ENCODE assay signal across 16 mouse cellular contexts in genomic region chr7:142645045-142645444, GRCm38 (mm10). TPM values are rescaled to one million over a fixed set of nuclear protein-coding genes. Genes with fewer than 3 reads are reported as not detected.
DNase-seq lines count a peak whose midpoint lies in the region; ATAC-seq and TF ChIP-seq lines count a peak whose summit lies in the region.
"Had no signal": no experiment of that assay in that cellular context is flagged by ENCODE, and none has a peak within 500 bp of the region (broad histone marks: within the 10 kb centered on the region; RNA-seq: fewer than 3 reads in every experiment).

No protein-coding gene starts in this region.

- peaks cover 4% of the 10 kb centered on the region; the same call in 1 of the 2 replicates for H3K9me3 ChIP-seq in heart, embryonic 16.5 days (replicated peaks; ENCODE audit: control insufficient read depth, low read length)
- no peaks in the 10 kb centered on the region for H3K9me3 ChIP-seq in embryonic facial prominence, embryonic 11.5 days (replicated peaks; ENCODE audit: control insufficient read depth, low read length)
- H3K9me3 ChIP-seq in limb, embryonic 14.5 days (ENCODE audit: control insufficient read depth, low read length) = no peaks in the 10 kb centered on the region
- no peaks in the 10 kb centered on the region for H3K9me3 ChIP-seq in midbrain, embryonic 15.5 days
- H3K9me3 ChIP-seq: midbrain, embryonic 12.5 days had no signal

- H3K4me3 ChIP-seq in heart, embryonic 16.5 days (ENCODE audit: low read length) = no peak overlapping the region
- no peak overlapping the region for H3K4me3 ChIP-seq in embryonic facial prominence, embryonic 11.5 days (ENCODE audit: low read depth, low read length)
- no peak overlapping the region for H3K4me3 ChIP-seq in limb, embryonic 14.5 days (replicated peaks; ENCODE audit: low read length)
- no peak overlapping the region for H3K4me3 ChIP-seq in midbrain, embryonic 15.5 days
- H3K4me3 ChIP-seq: midbrain, embryonic 12.5 days had no signal

- peak; percentile 90 for ATAC-seq in heart, embryonic 16.5 days (replicated peaks; ENCODE audit: extremely low read depth, insufficient read depth, low FRiP score)
- 0 out of 2 replicates have a peak, but pooled peaks have one; percentile 24 for ATAC-seq in embryonic facial prominence, embryonic 11.5 days (replicated peaks; ENCODE audit: insufficient number of reproducible peaks, low FRiP score, low TSS enrichment, low read depth)
- ATAC-seq in limb, embryonic 14.5 days (ENCODE audit: low FRiP score, low read depth) = no peak; the same call in 1 of the 2 replicates
- ATAC-seq in midbrain, embryonic 15.5 days (replicated peaks) = no peak

- intact Hi-C loops in heart, postnatal 25 days (cut with DNase I) = no loop called here

- H3K4me2 ChIP-seq in heart, embryonic 16.5 days (ENCODE audit: low read depth, low read length) = no peak overlapping the region
- H3K4me2 ChIP-seq in embryonic facial prominence, embryonic 11.5 days (ENCODE audit: low read depth, low read length) = no peak overlapping the region
- H3K4me2 ChIP-seq in limb, embryonic 14.5 days (replicated peaks; ENCODE audit: low read depth, low read length, severe bottlenecking) = no peak overlapping the region
- no peak overlapping the region for H3K4me2 ChIP-seq in midbrain, embryonic 15.5 days
- H3K4me2 ChIP-seq: midbrain, embryonic 12.5 days had no signal

- peak overlapping the region; percentile 90 for H3K27ac ChIP-seq in heart, embryonic 16.5 days (ENCODE audit: low read length)
- H3K27ac ChIP-seq in embryonic facial prominence, embryonic 11.5 days (replicated peaks; ENCODE audit: low read depth, low read length) = no peak overlapping the region
- H3K27ac ChIP-seq in limb, embryonic 14.5 days (replicated peaks; ENCODE audit: low read depth, low read length) = 0 out of 2 replicates have a peak overlapping the region, but pooled peaks have one; percentile 45
- no peak overlapping the region for H3K27ac ChIP-seq in midbrain, embryonic 15.5 days
- H3K27ac ChIP-seq: midbrain, embryonic 12.5 days had no signal

- no peak for DNase-seq in heart, postnatal 25 days (ENCODE audit: low spot score)
- peak; percentile 9 for DNase-seq in c-Kit-positive CD71-positive TER-119-negative erythroid progenitor cells, embryonic 14.5 days (ENCODE audit: low read depth)
- peak; percentile 76 for DNase-seq in embryonic facial prominence, embryonic 11.5 days (ENCODE audit: low spot score)
- DNase-seq in limb, embryonic 14.5 days (ENCODE audit: low spot score) = no peak
- DNase-seq in spleen, adult 18-20 months = no peak
- DNase-seq: cerebellum, adult 18-20 months; kidney, adult 9 months; lung, postnatal 10 days; right cerebral cortex, postnatal 25 days; thymus, postnatal 36 days had no signal

- no peaks in the 10 kb centered on the region for H3K27me3 ChIP-seq in heart, embryonic 16.5 days (ENCODE audit: control insufficient read depth, insufficient read depth, low read length)
- no peaks in the 10 kb centered on the region for H3K27me3 ChIP-seq in embryonic facial prominence, embryonic 11.5 days (ENCODE audit: control insufficient read depth, insufficient read depth, low read length)
- H3K27me3 ChIP-seq in limb, embryonic 14.5 days (ENCODE audit: control insufficient read depth, insufficient read depth, low read length) = no peaks in the 10 kb centered on the region
- H3K27me3 ChIP-seq in midbrain, embryonic 15.5 days (replicated peaks) = no peaks in the 10 kb centered on the region

- H3K4me1 ChIP-seq in heart, embryonic 16.5 days (ENCODE audit: control insufficient read depth, insufficient read depth, low read length) = peaks cover 13% of the 10 kb centered on the region
- H3K4me1 ChIP-seq in embryonic facial prominence, embryonic 11.5 days (ENCODE audit: control insufficient read depth, insufficient read depth, low read length) = no peaks in the 10 kb centered on the region; the same call in 1 of the 2 replicates
- H3K4me1 ChIP-seq in limb, embryonic 14.5 days (ENCODE audit: control insufficient read depth, insufficient read depth, low read length) = peaks cover 11% of the 10 kb centered on the region; the same call in 1 of the 2 replicates
- no peaks in the 10 kb centered on the region for H3K4me1 ChIP-seq in midbrain, embryonic 15.5 days
- H3K4me1 ChIP-seq: midbrain, embryonic 12.5 days had no signal

- no peak for TF ChIP-seq POLR2A in limb, embryonic 14.5 days (IDR thresholded peaks at IDR 0.05; ENCODE audit: borderline replicate concordance, extremely low read depth, insufficient read depth, insufficient read length)

- WGBS in heart, embryonic 16.5 days = 3% methylated on average over 5 of the region's 5 CpGs
- whole genome bisulfite sequencing in embryonic facial prominence, embryonic 11.5 days = 20% methylated on average over 5 of the region's 5 CpGs
- WGBS in limb, embryonic 14.5 days = 15% methylated on average over 5 of the region's 5 CpGs
- 65% methylated on average over 5 of the region's 5 CpGs for WGBS in midbrain, embryonic 15.5 days

- no peak overlapping the region for H3K9ac ChIP-seq in heart, embryonic 16.5 days (ENCODE audit: low read length)
- no peak overlapping the region for H3K9ac ChIP-seq in embryonic facial prominence, embryonic 11.5 days (replicated peaks; ENCODE audit: low read length)
- no peak overlapping the region for H3K9ac ChIP-seq in limb, embryonic 14.5 days (ENCODE audit: low read depth, low read length, severe bottlenecking)
- H3K9ac ChIP-seq in midbrain, embryonic 15.5 days = no peak overlapping the region
- H3K9ac ChIP-seq: midbrain, embryonic 12.5 days had no signal

- H3K36me3 ChIP-seq in heart, embryonic 16.5 days (ENCODE audit: control insufficient read depth, insufficient read depth) = no peaks in the 10 kb centered on the region
- no peaks in the 10 kb centered on the region for H3K36me3 ChIP-seq in embryonic facial prominence, embryonic 11.5 days (replicated peaks; ENCODE audit: control insufficient read depth, insufficient read depth, low read depth, low read length)
- no peaks in the 10 kb centered on the region for H3K36me3 ChIP-seq in limb, embryonic 14.5 days (ENCODE audit: control insufficient read depth, insufficient read depth, low read length)
- H3K36me3 ChIP-seq in midbrain, embryonic 15.5 days (replicated peaks) = no peaks in the 10 kb centered on the region
- H3K36me3 ChIP-seq: midbrain, embryonic 12.5 days had no signal

RNA-seq across cellular contexts. Expression of gene Igf2, which starts 21.6 kb away (rescaled TPM):
- polyA plus RNA-seq in heart, embryonic 16.5 days (2015; fragmentation: Nextera tagmentation; extraction: Ambion mirVana) = 914 and 1,144 TPM in 2 replicates
- total RNA-seq in heart, postnatal 25 days (2021) = 100 to 1,000 TPM; 131 to 156 TPM
- 313 and 355 TPM in 2 replicates for polyA plus RNA-seq in embryonic facial prominence, embryonic 11.5 days (2014; fragmentation: Nextera tagmentation; extraction: Ambion mirVana)
- 4,240 and 5,416 TPM in 2 replicates for polyA plus RNA-seq in limb, embryonic 14.5 days (2012; rRNA removed)
- polyA plus RNA-seq in limb, embryonic 14.5 days (2014; fragmentation: Nextera tagmentation; extraction: Ambion mirVana) = 1,472 and 1,504 TPM in 2 replicates
- polyA plus RNA-seq in midbrain, embryonic 15.5 days (2015; fragmentation: Nextera tagmentation; extraction: Ambion mirVana) = 128 and 159 TPM in 2 replicates
- total RNA-seq: CH12.LX; granulocyte monocyte progenitor cell, adult 5-6 weeks had no signal

RNA-seq across cellular contexts. Expression of gene Gm49394, which starts 24.7 kb away (rescaled TPM):
- polyA plus RNA-seq in heart, embryonic 16.5 days (2015; fragmentation: Nextera tagmentation; extraction: Ambion mirVana) = 0.32 TPM in 1 of 2 replicates, not detected in the other
- total RNA-seq in heart, postnatal 25 days (2021) = not detected
- 0.08 TPM in 1 of 2 replicates, not detected in the other for polyA plus RNA-seq in embryonic facial prominence, embryonic 11.5 days (2014; fragmentation: Nextera tagmentation; extraction: Ambion mirVana)
- polyA plus RNA-seq in limb, embryonic 14.5 days (2012; rRNA removed) = 1.4 and 2.8 TPM in 2 replicates
- 0.19 and 0.41 TPM in 2 replicates for polyA plus RNA-seq in limb, embryonic 14.5 days (2014; fragmentation: Nextera tagmentation; extraction: Ambion mirVana)
- not detected in 2 replicates for polyA plus RNA-seq in midbrain, embryonic 15.5 days (2015; fragmentation: Nextera tagmentation; extraction: Ambion mirVana)
- total RNA-seq: CH12.LX; granulocyte monocyte progenitor cell, adult 5-6 weeks had no signal
- polyA plus RNA-seq: cortical plate, adult 2 months; midbrain, embryonic 12.5 days had no signal

Comparison
In these comparisons a context has a peak if more than half of its experiments do, and no peak if none do; other contexts are left out.
1. ATAC-seq: peak in heart, embryonic 16.5 days (single experiment) and embryonic facial prominence, embryonic 11.5 days (single experiment); none in limb, embryonic 14.5 days (single experiment) and midbrain, embryonic 15.5 days (single experiment).
2. H3K27ac ChIP-seq: peak in heart, embryonic 16.5 days (single experiment) and limb, embryonic 14.5 days (single experiment); none in embryonic facial prominence, embryonic 11.5 days (single experiment) and midbrain, embryonic 15.5 days (single experiment).
3. DNase-seq: peak in c-Kit-positive CD71-positive TER-119-negative erythroid progenitor cells, embryonic 14.5 days (single experiment) and embryonic facial prominence, embryonic 11.5 days (single experiment); none in heart, postnatal 25 days (single experiment), limb, embryonic 14.5 days (single experiment) and spleen, adult 18-20 months (0 of 2).